In the genomic region with DNA sequence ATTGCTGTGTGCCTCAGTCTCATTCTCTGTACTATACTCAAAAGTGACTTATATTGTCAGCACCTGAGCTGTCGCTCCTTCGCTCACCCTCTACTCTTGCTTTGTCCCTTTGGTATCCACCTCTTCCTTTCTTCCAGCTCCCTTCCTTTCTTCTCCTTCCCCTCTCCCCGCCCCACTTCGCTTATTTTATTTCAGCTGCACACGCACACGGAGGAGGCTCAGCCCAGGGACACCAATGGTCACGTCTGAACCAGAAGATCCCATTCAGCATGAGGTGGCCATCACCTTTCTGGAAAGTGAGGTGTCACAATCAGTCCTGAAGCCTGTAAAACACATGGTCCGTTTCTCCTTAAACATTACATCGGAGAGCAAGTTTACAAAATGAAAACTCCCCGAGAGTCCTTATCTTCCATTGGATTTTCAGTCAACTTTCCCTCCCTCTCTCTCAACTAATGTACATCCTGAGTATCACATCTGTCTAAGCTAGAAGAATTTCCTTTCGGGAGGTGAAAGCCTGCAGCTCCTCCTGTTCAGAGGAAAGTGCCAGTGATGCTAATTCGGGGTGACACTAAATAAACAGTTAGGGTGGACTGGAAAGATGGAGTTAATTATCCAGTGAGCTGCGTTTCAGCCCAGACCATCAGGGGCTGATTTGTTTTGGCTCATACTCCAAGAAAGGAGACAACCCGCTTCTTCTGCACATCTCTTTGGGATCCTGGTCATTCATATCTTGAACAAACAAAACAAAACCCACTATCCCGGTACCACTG, we compare ENCODE assay signal across 17 mouse cellular contexts. TPM values are rescaled to one million over a fixed set of nuclear protein-coding genes. Genes with fewer than 3 reads are reported as not detected.
DNase-seq lines count a peak whose midpoint lies in the region; ATAC-seq and TF ChIP-seq lines count a peak whose summit lies in the region.
"Had no signal": no experiment of that assay in that cellular context is flagged by ENCODE, and none has a peak within 500 bp of the region (broad histone marks: within the 10 kb centered on the region; RNA-seq: fewer than 3 reads in every experiment).

No protein-coding gene starts in this region.

- H3K36me3 ChIP-seq in neural tube, embryonic 15.5 days = no peaks in the 10 kb centered on the region
- no peaks in the 10 kb centered on the region for H3K36me3 ChIP-seq in limb, embryonic 10.5 days
- no peaks in the 10 kb centered on the region for H3K36me3 ChIP-seq in thymus, adult 2 months (ENCODE audit: control insufficient read depth, insufficient read depth, low read length)
- H3K36me3 ChIP-seq: heart, embryonic 15.5 days; limb, embryonic 15.5 days had no signal

- peaks cover 19% of the 10 kb centered on the region for H3K4me1 ChIP-seq in neural tube, embryonic 15.5 days
- peaks cover 91% of the 10 kb centered on the region for H3K4me1 ChIP-seq in limb, embryonic 10.5 days
- peaks cover 17% of the 10 kb centered on the region; the same call in 1 of the 2 replicates for H3K4me1 ChIP-seq in thymus, adult 2 months (replicated peaks; ENCODE audit: control insufficient read depth, insufficient read depth, low read length)

- no peaks in the 10 kb centered on the region for H3K9me3 ChIP-seq in neural tube, embryonic 15.5 days (replicated peaks)
- H3K9me3 ChIP-seq in limb, embryonic 10.5 days (replicated peaks) = no peaks in the 10 kb centered on the region
- H3K9me3 ChIP-seq: heart, embryonic 15.5 days; limb, embryonic 15.5 days had no signal

- TF ChIP-seq POLR2A in thymus, adult 2 months (IDR thresholded peaks at IDR 0.05; ENCODE audit: control insufficient read depth, extremely low read depth, insufficient read depth, low read length, poor library complexity) = no peak

- TF ChIP-seq CTCF in gastrocnemius, adult 2 months (IDR thresholded peaks at IDR 0.05) = no peak
- TF ChIP-seq CTCF in thymus, adult 2 months (IDR thresholded peaks at IDR 0.05; ENCODE audit: borderline replicate concordance, control insufficient read depth, extremely low read depth, insufficient read depth, low read length, poor library complexity) = no peak

- H3K27me3 ChIP-seq in neural tube, embryonic 15.5 days (replicated peaks) = peaks cover 97% of the 10 kb centered on the region
- H3K27me3 ChIP-seq in limb, embryonic 10.5 days (ENCODE audit: low read depth, poor library complexity, severe bottlenecking) = peaks cover 77% of the 10 kb centered on the region
- H3K27me3 ChIP-seq in thymus, adult 2 months (ENCODE audit: control insufficient read depth, insufficient read depth, low read length) = peaks cover 38% of the 10 kb centered on the region

- ATAC-seq in neural tube, embryonic 15.5 days (ENCODE audit: low FRiP score) = no peak
- ATAC-seq: intestine, embryonic 16.5 days had no signal

- intact Hi-C loops in gastrocnemius, adult 2 months (cut with DNase I) = no loop called here
- intact Hi-C loops in gastrocnemius, postnatal 36 days (cut with DNase I) = loop anchor here (10.0 kb wide), 3 partner anchors 154 to 394 kb away; no protein-coding TSS in a partner anchor
- intact Hi-C loops in heart, postnatal 14 days (cut with DNase I) = no loop called here

- no peak overlapping the region for H3K9ac ChIP-seq in neural tube, embryonic 15.5 days (replicated peaks)
- H3K9ac ChIP-seq: heart, embryonic 15.5 days; limb, embryonic 15.5 days had no signal

- H3K4me3 ChIP-seq in gastrocnemius, adult 2 months = peak overlapping the region; percentile 80
- no peak overlapping the region for H3K4me3 ChIP-seq in neural tube, embryonic 15.5 days (replicated peaks)
- H3K4me3 ChIP-seq in limb, embryonic 10.5 days = peak overlapping the region; percentile 60
- H3K4me3 ChIP-seq in thymus, adult 2 months (ENCODE audit: control insufficient read depth, insufficient read depth, low read length) = no peak overlapping the region

- H3K4me2 ChIP-seq in neural tube, embryonic 15.5 days = no peak overlapping the region

- DNase-seq in gastrocnemius, adult 2 months = no peak
- no peak for DNase-seq in gastrocnemius, postnatal 36 days
- peak; percentile 42 for DNase-seq in neural tube, embryonic 10.5 days (ENCODE audit: extremely low spot score, low spot score)
- DNase-seq in limb, embryonic 10.5 days (ENCODE audit: low spot score) = peak; percentile 48
- DNase-seq in layer of hippocampus, adult 9-10 months (ENCODE audit: low spot score) = no peak
- DNase-seq in thymus, adult 2 months = no peak
- DNase-seq in heart, postnatal 14 days = no peak
- DNase-seq: adrenal gland, adult 8-10 months; cerebellum, adult 9-11 months; kidney, postnatal 10 days; lung, adult 18-20 months; spleen, adult 18-20 months had no signal

- H3K27ac ChIP-seq in gastrocnemius, adult 2 months = peak overlapping the region; percentile 98
- H3K27ac ChIP-seq in neural tube, embryonic 15.5 days (replicated peaks) = no peak overlapping the region
- peak overlapping the region; percentile 36; the same call in 1 of the 2 replicates for H3K27ac ChIP-seq in limb, embryonic 10.5 days
- H3K27ac ChIP-seq in thymus, adult 2 months (ENCODE audit: control insufficient read depth, insufficient read depth, low read length) = no peak overlapping the region
- H3K27ac ChIP-seq: heart, embryonic 15.5 days; limb, embryonic 15.5 days had no signal

- WGBS in neural tube, embryonic 15.5 days = 1% methylated on average over 15 of the region's 15 CpGs
- under 1% methylated on average over 15 of the region's 15 CpGs for WGBS in limb, embryonic 10.5 days
- WGBS in thymus, adult 2 months = 12% methylated on average over 15 of the region's 15 CpGs

RNA-seq across cellular contexts. Expression of a gene that starts 2.7 kb away (rescaled TPM):
- total RNA-seq in gastrocnemius, adult 2 months (2021) = 10 to 100 TPM; 59.8 to 68.4 TPM
- total RNA-seq in gastrocnemius, postnatal 36 days (2021) = 10 to 100 TPM; 52.0 to 59.0 TPM
- polyA plus RNA-seq in neural tube, embryonic 15.5 days (2015; fragmentation: Nextera tagmentation; extraction: Ambion mirVana) = 2.8 and 6.8 TPM in 2 replicates
- polyA plus RNA-seq in limb, embryonic 10.5 days (2016; fragmentation: Nextera tagmentation; extraction: Ambion mirVana) = 18.0 and 32.6 TPM in 2 replicates
- 11.9 and 13.9 TPM in 2 replicates for polyA plus RNA-seq in thymus, adult 2 months (2012; rRNA removed)
- under 1 TPM; 0.61 to 0.98 TPM for total RNA-seq in heart, postnatal 14 days (2021)
- total RNA-seq: layer of hippocampus, postnatal 25 days had no signal
- polyA plus RNA-seq: intestine, embryonic 16.5 days had no signal

Comparison
In these comparisons a context has a peak if more than half of its experiments do, and no peak if none do; other contexts are left out.
1. DNase-seq: peak in neural tube, embryonic 10.5 days (single experiment) and limb, embryonic 10.5 days (single experiment); none in gastrocnemius, adult 2 months (single experiment), gastrocnemius, postnatal 36 days (0 of 2), layer of hippocampus, adult 9-10 months (single experiment), thymus, adult 2 months (single experiment) and heart, postnatal 14 days (0 of 2).
2. H3K27ac ChIP-seq: peak in gastrocnemius, adult 2 months (single experiment) and limb, embryonic 10.5 days (single experiment); none in neural tube, embryonic 15.5 days (single experiment) and thymus, adult 2 months (single experiment).
3. H3K4me3 ChIP-seq: peak in gastrocnemius, adult 2 months (single experiment) and limb, embryonic 10.5 days (single experiment); none in neural tube, embryonic 15.5 days (single experiment) and thymus, adult 2 months (single experiment).
4. RNA of a gene that starts 2.7 kb away (total RNA-seq): 59.8 to 68.4 TPM in gastrocnemius, adult 2 months and 52.0 to 59.0 TPM in gastrocnemius, postnatal 36 days; 0.61 to 0.98 TPM in heart, postnatal 14 days; every median in the first group is over 10 times any median in the second.